In genomic region chr10:91546140-91546539, GRCm38 (mm10) we compare ENCODE assay signal across 9 mouse cellular contexts.
DNase-seq lines count a peak whose midpoint lies in the region; ATAC-seq and TF ChIP-seq lines count a peak whose summit lies in the region.
"Had no signal": no experiment of that assay in that cellular context is flagged by ENCODE, and none has a peak within 500 bp of the region (broad histone marks: within the 10 kb centered on the region; RNA-seq: fewer than 3 reads in every experiment).

No protein-coding gene starts in this region.

- peak; percentile 18 for DNase-seq in ovary, postnatal 14 days (ENCODE audit: low spot score)
- DNase-seq in ovary, postnatal 10 days (ENCODE audit: low spot score), result no peak
- DNase-seq in cerebellum, adult 9-11 months, result peak; percentile 7
- DNase-seq in frontal cortex, adult 2 months (ENCODE audit: extremely low spot score in 1 of 2, low spot score in 1 of 2), result peak; percentile 29 to 70
- DNase-seq in layer of hippocampus, adult 2 months (ENCODE audit: low spot score in 2 of 2), result peak; percentile 69
- peak; percentile 40 for DNase-seq in mesoderm, embryonic 11.5 days (ENCODE audit: low read depth, low spot score)
- DNase-seq in yolk sac, embryonic 10.5 days (ENCODE audit: low spot score), result no peak

- H3K4me3 ChIP-seq in layer of hippocampus, adult 2 months, result no peak overlapping the region; the same call in 1 of the 2 replicates
- H3K4me3 ChIP-seq: liver, embryonic 15.5 days had no signal

- peak; percentile 86 for TF ChIP-seq CTCF in layer of hippocampus, adult 2 months (conservative IDR thresholded peaks at IDR 0.05)

- H3K27ac ChIP-seq in layer of hippocampus, adult 2 months, result no peak overlapping the region
- H3K27ac ChIP-seq: liver, embryonic 15.5 days had no signal

- ATAC-seq in CD4-positive, CD25-positive, alpha-beta regulatory T cell, adult 4 months, result no peak

Comparison
In these comparisons a context has a peak if more than half of its experiments do, and no peak if none do; other contexts are left out.
1. DNase-seq: peak in ovary, postnatal 14 days (single experiment), cerebellum, adult 9-11 months (single experiment), frontal cortex, adult 2 months (2 of 2), layer of hippocampus, adult 2 months (2 of 2) and mesoderm, embryonic 11.5 days (single experiment); none in ovary, postnatal 10 days (single experiment) and yolk sac, embryonic 10.5 days (single experiment).